Mouse (Mus musculus) olfactory bulb, adult 2 months (tissue): ENCODE results near the gene 1700029I15Rik. TPM values are rescaled to one million over a fixed set of nuclear protein-coding genes. Genes with fewer than 3 reads are reported as not detected.

Experiments
- H3K27ac ChIP-seq: fragments of 200-500 bp; 2 replicates; pipeline ENCODE4 v1.5.1; 2012; ENCODE audit warnings: low read depth, low read length; ENCODE audit not compliant: insufficient read depth
- H3K4me1 ChIP-seq: fragments of 200-500 bp; 2 replicates; pipeline ENCODE4 v1.6.1; 2012; ENCODE audit warnings: low read length; ENCODE audit not compliant: control insufficient read depth, insufficient read depth
- H3K4me3 ChIP-seq: fragments of 200-500 bp; 2 replicates; pipeline ENCODE4 v1.5.1; 2012; ENCODE audit warnings: mild to moderate bottlenecking, low read depth, low read length, moderate library complexity; ENCODE audit not compliant: insufficient read depth
- CTCF ChIP-seq: fragments of 200-500 bp; IDR thresholded peaks from 2 replicates; pipeline ENCODE4 v1.5.1; 2012; ENCODE audit warnings: low read depth, mild to moderate bottlenecking, low read length, moderate library complexity; ENCODE audit not compliant: insufficient read depth
- POLR2A ChIP-seq: fragments of 200-500 bp; IDR thresholded peaks from 2 replicates; pipeline ENCODE4 v1.6.1; 2012; ENCODE audit warnings: mild to moderate bottlenecking, low read depth, low read length, moderate library complexity; ENCODE audit not compliant: insufficient read depth
- WGBS: fragments of 180-500 bp; shearing (Covaris S2); methylation state at CpG from one replicate; pipeline ENCODE4 v1.1.7; 2018; 5-methylcytosine and 5-hydroxymethylcytosine counted together
- polyA plus RNA-seq: library from polyadenylated mRNA; stranded (reverse); fragments of >200 nt; gene quantifications from 2 replicates; pipeline ENCODE4 v1.2.4, GENCODE M21; 2012; ENCODE audit warnings: low replicate concordance; ENCODE audit not compliant: missing spikeins, insufficient read depth, insufficient read length

1700029I15Rik gene
- polyA plus RNA-seq, 1 experiment: not detected

DNA sequence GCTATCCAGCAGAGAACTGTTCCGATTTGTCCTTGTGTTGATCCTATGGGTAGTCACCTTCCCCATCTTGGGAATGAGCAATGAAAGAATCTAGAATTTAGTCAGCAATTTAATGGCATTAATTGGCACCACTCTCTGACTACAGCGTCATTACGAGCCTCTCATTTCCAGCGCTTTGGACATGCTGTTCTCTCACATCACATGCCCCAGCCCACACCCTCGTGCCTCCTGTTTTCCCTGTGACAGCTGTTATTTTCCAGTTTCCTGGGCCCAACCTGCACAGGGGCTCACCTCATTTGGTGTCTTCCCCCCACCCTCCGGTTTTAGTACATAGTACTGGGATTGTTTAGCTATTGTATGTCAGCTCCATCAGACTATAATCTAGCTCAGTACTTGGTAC lies 52.7 kb downstream of the 1700029I15Rik start:
- Histone ChIP-seq H3K27ac (0 out of 2 replicates have a peak overlapping the region, but pooled peaks have one; percentile 91), H3K4me1 (peaks cover 10% of the 10 kb centered on the region; the same call in 1 of the 2 replicates), H3K4me3 (no peak overlapping the region)
- TF ChIP-seq POLR2A (no peak), CTCF (no peak)
- 31% methylated on average over 6 of the region's 6 CpGs for WGBS

Other genes with a start within 250 kb of the 1700029I15Rik start
- not detected in 2 replicates for gene Pex16, start 7.9 kb upstream of the 1700029I15Rik start, polyA plus RNA-seq
- gene Large2, start 7.7 kb upstream of the 1700029I15Rik start, polyA plus RNA-seq: not detected in 2 replicates
- gene Mapk8ip1, start 18.7 kb downstream of the 1700029I15Rik start, polyA plus RNA-seq: not detected in 2 replicates
- gene Cry2, start 51.5 kb downstream of the 1700029I15Rik start, polyA plus RNA-seq: not detected in 2 replicates
- gene Slc35c1, start 78.0 kb downstream of the 1700029I15Rik start, polyA plus RNA-seq: not detected in 2 replicates
- gene Chst1, start 217.2 kb downstream of the 1700029I15Rik start, polyA plus RNA-seq: not detected in 2 replicates